Mouse (Mus musculus) liver, adult 2 months (tissue): ENCODE data around the gene Lclat1.

ENCODE experiments used
- CTCF ChIP-seq: fragments of 200-500 bp; IDR thresholded peaks from 2 replicates; pipeline ENCODE4 v1.5.1; 2011; ENCODE audit warnings: low read depth, low read length, control low read depth
- POLR2A ChIP-seq: fragments of 200-500 bp; IDR thresholded peaks from 2 replicates; pipeline ENCODE4 v1.6.1; 2011; ENCODE audit warnings: low read length, control low read depth; ENCODE audit not compliant: insufficient read depth; ENCODE audit errors: extremely low read depth

DNA sequence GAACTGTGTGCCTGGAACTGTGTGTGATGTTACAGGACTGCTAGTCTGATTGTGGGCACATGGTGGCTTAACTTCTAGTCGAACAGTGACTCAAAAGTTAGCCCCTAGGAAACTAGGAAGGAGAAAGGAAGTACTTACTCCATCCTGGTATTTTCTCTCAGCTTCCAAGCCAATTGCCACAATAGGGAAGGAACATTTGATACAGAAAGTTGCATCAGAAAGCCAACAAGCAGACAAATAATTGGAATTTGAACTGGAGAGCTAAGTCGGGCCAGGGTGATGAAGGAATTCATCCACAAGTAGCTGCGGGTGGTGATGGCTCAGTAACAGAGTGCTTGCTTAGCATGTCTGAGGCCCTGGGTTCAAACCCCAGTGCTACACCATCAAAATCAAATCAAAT, 30.1 kb upstream of the Lclat1 start:
- TF ChIP-seq CTCF (no peak), POLR2A (no peak)
